Mouse (Mus musculus) CH12.LX (cell line): ENCODE data around the gene Ift172.
A peak's percentile ranks its signal among the peaks of the same experiment; 100 is the strongest.

ENCODE experiments used
- CTCF ChIP-seq, 2 experiments: IDR thresholded peaks in 1 of 2; conservative IDR thresholded peaks in 1 of 2; 2 replicates each; pipeline ENCODE4 v1.5.1; 2011 to 2012; ENCODE audit warnings: low read depth in 2 of 2, low read length in 2 of 2, improper control_type of control experiment in 1 of 2, inconsistent platforms in 1 of 2, mild to moderate bottlenecking in 1 of 2, moderate library complexity in 1 of 2
- EP300 ChIP-seq: IDR thresholded peaks from 2 replicates; pipeline ENCODE4 v1.6.1; 2011; ENCODE audit warnings: low read length, improper control_type of control experiment
- HCFC1 ChIP-seq: IDR thresholded peaks from 2 replicates; pipeline ENCODE4 v1.6.1; 2012; ENCODE audit warnings: low read depth, mild to moderate bottlenecking, inconsistent platforms, low read length, improper control_type of control experiment
- KAT2A ChIP-seq: IDR thresholded peaks from 2 replicates; pipeline ENCODE4 v1.6.1; 2012; ENCODE audit warnings: low read length, improper control_type of control experiment, inconsistent platforms; ENCODE audit not compliant: insufficient replicate concordance
- POLR2A ChIP-seq: IDR thresholded peaks from 2 replicates; pipeline ENCODE4 v1.6.1; 2011; ENCODE audit warnings: low read depth, mild to moderate bottlenecking, improper control_type of control experiment, low read length
- SIN3A ChIP-seq: IDR thresholded peaks from 2 replicates; pipeline ENCODE4 v1.6.1; 2012; ENCODE audit warnings: low read length, improper control_type of control experiment, inconsistent platforms
- USF2 ChIP-seq: conservative IDR thresholded peaks from 2 replicates; pipeline ENCODE4 v1.6.1; 2011; ENCODE audit warnings: low read depth, low read length, improper control_type of control experiment

GRCm38 (mm10) chr5:31240637-31241521, 50.0 kb downstream of the Ift172 start, which contains the start of the genes Nrbp1 and Gm9970:
- TF ChIP-seq KAT2A (no peak), CTCF (conservative IDR thresholded peaks at IDR 0.05 in 1 of 2, IDR thresholded peaks at IDR 0.05 in 1 of 2; ENCODE audit: low read depth in 2 of 2, low read length in 2 of 2) (no peak), HCFC1 (no peak; the same call in none of the 2 replicates), USF2 (no peak), SIN3A (peak; percentile 42; the same call in 1 of the 2 replicates), POLR2A (peak; percentile 96), EP300 (no peak)
